Mouse (Mus musculus): ENCODE measurements around the gene Adgrv1. TPM values are rescaled to one million over a fixed set of nuclear protein-coding genes. Genes with fewer than 3 reads are reported as not detected.

Gene Adgrv1
- polyA plus RNA-seq, 1 experiment from 2014 or later, result 4.3 TPM

DNA sequence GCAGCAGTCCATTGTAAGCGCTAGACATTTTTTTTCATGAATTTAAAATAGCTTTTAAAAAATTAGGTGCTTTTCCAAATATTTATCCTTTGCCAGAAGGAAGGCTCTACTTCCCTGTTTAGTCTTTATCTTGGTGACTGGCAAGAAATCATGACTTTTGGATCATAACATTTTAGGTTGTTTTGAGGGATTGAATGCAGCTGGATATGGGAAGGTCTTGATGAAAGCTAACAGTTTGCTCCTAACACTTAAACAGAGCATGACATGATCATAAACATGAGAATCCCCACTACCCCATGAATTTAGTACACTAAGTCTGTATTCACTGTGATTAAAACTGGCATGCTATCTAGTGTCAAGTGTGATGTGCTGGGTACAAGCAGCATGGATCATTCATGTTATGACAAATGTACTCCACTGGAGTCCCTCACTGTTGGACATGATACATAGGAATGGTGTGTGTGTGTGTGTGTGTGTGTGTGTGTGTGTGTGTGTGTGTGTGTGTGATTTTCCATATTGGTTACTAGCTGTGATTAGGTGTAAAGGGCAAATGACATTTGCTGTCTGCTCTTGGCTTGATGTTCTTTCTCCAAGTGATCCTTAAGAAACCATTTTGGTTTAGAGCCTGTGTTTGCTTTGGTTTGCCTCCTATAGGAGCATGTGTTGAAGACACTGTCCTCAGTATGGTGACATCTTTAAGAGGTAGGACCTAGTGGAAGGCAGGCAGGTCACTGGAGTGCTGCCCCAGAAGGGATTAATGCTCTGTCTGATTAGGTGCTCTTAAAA, 542.7 kb downstream of the Adgrv1 start:
- ATAC-seq (ENCODE audit: low FRiP score, low TSS enrichment), result no peak
- H3K9ac ChIP-seq (replicated peaks; ENCODE audit: low read length), result no peak overlapping the region
- no peak overlapping the region for H3K27ac ChIP-seq (ENCODE audit: low read length)
- H3K9me3 ChIP-seq (ENCODE audit: low read length), result no peaks in the 10 kb centered on the region; the same call in 1 of the 2 replicates
- H3K4me3 ChIP-seq (ENCODE audit: low read length), result no peak overlapping the region
- H3K36me3 ChIP-seq (ENCODE audit: insufficient read depth, low read length), result no peaks in the 10 kb centered on the region
- no peaks in the 10 kb centered on the region for H3K27me3 ChIP-seq (ENCODE audit: insufficient read depth, low read length)
- H3K4me1 ChIP-seq (ENCODE audit: insufficient read depth, low read length), result no peaks in the 10 kb centered on the region
- no peak overlapping the region for H3K4me2 ChIP-seq (replicated peaks; ENCODE audit: low read depth, low read length)
- WGBS, result 90% methylated on average over 1 of the region's 1 CpGs

DNA sequence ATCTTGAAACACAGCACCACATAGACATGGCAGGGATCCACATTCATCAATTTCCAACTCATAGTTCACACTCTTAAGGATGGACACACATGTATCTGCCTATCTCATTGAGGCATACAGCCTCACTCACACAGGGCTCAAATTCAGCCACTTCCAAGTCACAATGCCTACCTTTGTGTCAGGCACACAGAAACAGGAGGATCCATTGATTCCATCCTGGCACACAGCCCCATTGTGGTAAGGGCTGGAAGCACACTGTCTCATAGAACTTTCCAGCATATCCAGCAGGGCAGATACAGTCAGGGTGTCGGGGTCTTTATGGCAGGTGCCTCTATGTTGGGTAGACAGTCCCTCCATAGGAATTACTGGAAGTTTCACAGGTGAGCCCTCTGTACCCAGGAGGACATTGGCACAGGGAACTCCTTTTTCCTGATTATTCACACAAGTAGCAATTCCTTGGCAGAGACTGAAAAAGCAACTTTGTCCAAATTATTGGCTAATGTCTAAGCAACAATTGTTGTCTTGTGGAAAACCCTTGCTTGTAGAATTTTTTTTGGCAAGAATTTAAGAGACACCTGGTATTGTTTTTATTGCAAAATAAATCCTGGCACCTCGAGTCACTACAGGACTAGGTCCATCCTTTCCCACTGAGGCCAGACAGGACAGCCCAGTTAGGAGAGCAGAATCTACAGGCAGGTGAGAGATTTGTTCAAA, 545.8 kb downstream of the Adgrv1 start:
- Histone ChIP-seq H3K9ac (replicated peaks; ENCODE audit: low read length) (no peak overlapping the region), H3K4me3 (ENCODE audit: low read length) (no peak overlapping the region), H3K4me2 (replicated peaks; ENCODE audit: low read depth, low read length) (no peak overlapping the region), H3K36me3 (ENCODE audit: insufficient read depth, low read length) (no peaks in the 10 kb centered on the region), H3K27me3 (ENCODE audit: insufficient read depth, low read length) (no peaks in the 10 kb centered on the region), H3K27ac (ENCODE audit: low read length) (no peak overlapping the region), H3K4me1 (ENCODE audit: insufficient read depth, low read length) (no peaks in the 10 kb centered on the region), H3K9me3 (ENCODE audit: low read length) (no peaks in the 10 kb centered on the region; the same call in 1 of the 2 replicates)
- ATAC-seq (ENCODE audit: low FRiP score, low TSS enrichment), result no peak
- 76% methylated on average over 2 of the region's 2 CpGs for WGBS

DNA sequence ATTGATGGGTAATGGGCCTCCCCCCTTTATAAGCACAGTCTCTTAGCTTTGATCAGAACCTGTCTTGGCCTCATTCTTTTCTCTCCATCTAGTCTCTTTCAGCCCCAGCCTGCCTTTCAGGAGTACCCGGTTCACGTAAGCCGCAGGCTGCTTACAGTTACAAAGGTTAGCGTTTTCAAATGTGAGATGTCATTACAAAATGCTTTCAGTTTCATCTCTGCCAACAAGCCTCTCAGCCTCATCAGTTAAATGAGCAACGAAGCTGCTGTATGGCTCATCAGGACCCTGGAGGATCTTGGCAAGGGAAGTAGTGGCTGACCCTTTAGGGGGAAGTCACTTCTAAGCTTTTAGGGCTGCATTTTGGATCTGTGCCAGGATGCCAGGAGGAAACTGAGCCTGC, 560.7 kb downstream of the Adgrv1 start:
- no peak for ATAC-seq (ENCODE audit: low FRiP score, low TSS enrichment)
- WGBS, result 94% methylated on average over 5 of the region's 5 CpGs
- Histone ChIP-seq H3K27ac (ENCODE audit: low read length) (no peak overlapping the region), H3K4me1 (ENCODE audit: insufficient read depth, low read length) (no peaks in the 10 kb centered on the region), H3K36me3 (ENCODE audit: insufficient read depth, low read length) (no peaks in the 10 kb centered on the region), H3K4me3 (ENCODE audit: low read length) (no peak overlapping the region), H3K9me3 (ENCODE audit: low read length) (peaks cover 5% of the 10 kb centered on the region; the same call in 1 of the 2 replicates), H3K4me2 (replicated peaks; ENCODE audit: low read depth, low read length) (no peak overlapping the region), H3K27me3 (ENCODE audit: insufficient read depth, low read length) (no peaks in the 10 kb centered on the region), H3K9ac (replicated peaks; ENCODE audit: low read length) (no peak overlapping the region)

DNA sequence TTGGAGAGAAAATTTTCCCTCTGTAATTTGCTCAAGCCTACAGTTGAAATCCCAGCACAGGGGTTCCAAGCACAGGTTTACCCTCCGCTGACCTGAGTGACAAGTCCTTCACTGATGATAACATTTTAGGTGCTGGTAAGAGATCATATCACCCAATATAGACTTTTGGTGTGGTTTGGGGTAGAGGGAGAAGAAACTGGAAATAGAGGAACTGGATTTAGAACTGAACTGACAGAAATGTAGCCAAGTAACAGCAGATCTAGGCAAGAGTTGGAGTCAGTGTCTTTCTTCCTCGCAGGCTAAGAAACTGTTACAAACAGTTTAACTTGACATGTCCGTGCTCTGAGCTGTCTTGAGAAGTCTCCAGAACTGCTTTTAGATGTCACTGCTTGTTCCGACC, 581.5 kb downstream of the Adgrv1 start:
- Histone ChIP-seq H3K9ac (replicated peaks; ENCODE audit: low read length) (no peak overlapping the region), H3K9me3 (ENCODE audit: low read length) (no peaks in the 10 kb centered on the region), H3K4me2 (replicated peaks; ENCODE audit: low read depth, low read length) (no peak overlapping the region), H3K4me3 (ENCODE audit: low read length) (no peak overlapping the region), H3K27me3 (ENCODE audit: insufficient read depth, low read length) (no peaks in the 10 kb centered on the region), H3K4me1 (ENCODE audit: insufficient read depth, low read length) (no peaks in the 10 kb centered on the region), H3K36me3 (ENCODE audit: insufficient read depth, low read length) (no peaks in the 10 kb centered on the region), H3K27ac (ENCODE audit: low read length) (no peak overlapping the region)
- no peak for ATAC-seq (ENCODE audit: low FRiP score, low TSS enrichment)
- WGBS, result 82% methylated on average over 4 of the region's 4 CpGs

DNA sequence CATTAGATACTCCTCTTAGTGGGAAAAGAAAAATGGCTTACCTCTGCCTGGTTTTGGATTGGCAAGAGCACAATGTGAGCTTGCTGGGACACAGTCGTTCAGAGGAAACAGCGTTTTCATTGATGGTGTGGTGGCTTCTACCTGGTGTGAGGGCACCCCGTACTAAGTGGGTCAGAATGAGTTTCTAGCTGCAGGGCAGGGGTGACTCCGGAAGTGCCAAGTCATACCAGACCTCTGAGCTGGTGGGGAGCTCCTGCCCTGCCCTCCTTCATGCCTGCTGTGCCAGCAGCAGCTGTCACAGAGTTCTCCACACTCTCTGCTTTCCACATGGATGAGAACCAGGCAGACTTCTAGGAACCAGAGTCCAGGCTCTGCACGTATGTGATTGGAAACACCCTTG, 582.0 kb downstream of the Adgrv1 start:
- no peak overlapping the region for H3K4me2 ChIP-seq (replicated peaks; ENCODE audit: low read depth, low read length)
- no peaks in the 10 kb centered on the region for H3K36me3 ChIP-seq (ENCODE audit: insufficient read depth, low read length)
- no peak for ATAC-seq (ENCODE audit: low FRiP score, low TSS enrichment)
- no peaks in the 10 kb centered on the region for H3K4me1 ChIP-seq (ENCODE audit: insufficient read depth, low read length)
- no peaks in the 10 kb centered on the region for H3K27me3 ChIP-seq (ENCODE audit: insufficient read depth, low read length)
- no peak overlapping the region for H3K9ac ChIP-seq (replicated peaks; ENCODE audit: low read length)
- 74% methylated on average over 5 of the region's 5 CpGs for WGBS
- H3K9me3 ChIP-seq (ENCODE audit: low read length), result no peaks in the 10 kb centered on the region
- H3K4me3 ChIP-seq (ENCODE audit: low read length), result no peak overlapping the region
- no peak overlapping the region for H3K27ac ChIP-seq (ENCODE audit: low read length)

DNA sequence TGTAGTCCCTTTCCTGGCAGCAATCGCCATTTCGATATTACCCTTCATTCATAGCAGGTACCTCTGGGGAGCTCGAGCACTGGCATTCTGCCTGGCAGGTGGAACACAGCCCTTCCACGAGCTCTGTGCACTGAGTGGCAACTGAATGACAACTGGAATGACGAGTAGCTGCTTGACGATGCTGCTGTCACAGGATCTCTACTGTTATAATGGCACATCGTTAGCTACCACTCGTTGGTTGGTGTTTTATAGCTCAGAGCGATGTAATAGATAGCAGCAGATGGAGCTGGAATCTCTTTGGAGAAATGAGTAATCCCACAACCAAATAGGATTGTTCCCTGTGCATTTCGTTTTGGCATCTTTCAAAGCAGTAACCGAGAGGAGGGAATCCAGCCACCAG, 587.6 kb downstream of the Adgrv1 start:
- Histone ChIP-seq H3K4me3 (ENCODE audit: low read length) (no peak overlapping the region), H3K9me3 (ENCODE audit: low read length) (no peaks in the 10 kb centered on the region), H3K36me3 (ENCODE audit: insufficient read depth, low read length) (no peaks in the 10 kb centered on the region), H3K9ac (replicated peaks; ENCODE audit: low read length) (no peak overlapping the region), H3K27me3 (ENCODE audit: insufficient read depth, low read length) (no peaks in the 10 kb centered on the region), H3K4me2 (replicated peaks; ENCODE audit: low read depth, low read length) (no peak overlapping the region), H3K4me1 (ENCODE audit: insufficient read depth, low read length) (no peaks in the 10 kb centered on the region), H3K27ac (ENCODE audit: low read length) (no peak overlapping the region)
- 68% methylated on average over 11 of the region's 11 CpGs for WGBS
- ATAC-seq (ENCODE audit: low FRiP score, low TSS enrichment), result no peak

Small RNA genes lying within 50 kb of the gene (microRNA-seq; reads per million reads assigned to microRNA genes)
- not detected for gene Gm25241

Other genes starting within 250 kb of the Adgrv1 start
- 23.7 and 26.0 TPM in 2 replicates for gene Lysmd3, start 24.5 kb upstream of the Adgrv1 start, polyA plus RNA-seq (2015; fragmentation: Nextera tagmentation; extraction: Ambion mirVana)
- 10.9 and 11.9 TPM in 2 replicates for gene Polr3g, start 77.9 kb upstream of the Adgrv1 start, polyA plus RNA-seq (2015; fragmentation: Nextera tagmentation; extraction: Ambion mirVana)
- gene Mblac2, start 78.2 kb upstream of the Adgrv1 start, polyA plus RNA-seq (2015; fragmentation: Nextera tagmentation; extraction: Ambion mirVana), result 8.9 and 9.5 TPM in 2 replicates
- 194 and 196 TPM in 2 replicates for gene Cetn3, start 149.9 kb upstream of the Adgrv1 start, polyA plus RNA-seq (2015; fragmentation: Nextera tagmentation; extraction: Ambion mirVana)

Measured in kidney, embryonic 16.5 days (tissue).